Mouse (Mus musculus) CH12.LX (cell line): ENCODE measurements around the gene Nkd1.

Source experiments
- KAT2A ChIP-seq: IDR thresholded peaks from 2 replicates; pipeline ENCODE4 v1.6.1; 2012; ENCODE audit warnings: low read length, improper control_type of control experiment, inconsistent platforms; ENCODE audit not compliant: insufficient replicate concordance
- POLR2A ChIP-seq: IDR thresholded peaks from 2 replicates; pipeline ENCODE4 v1.6.1; 2011; ENCODE audit warnings: low read depth, mild to moderate bottlenecking, improper control_type of control experiment, low read length
- UBTF ChIP-seq: IDR thresholded peaks from 2 replicates; pipeline ENCODE4 v1.6.1; 2012; ENCODE audit warnings: low read depth, mild to moderate bottlenecking, inconsistent platforms, low read length, improper control_type of control experiment, moderate library complexity

- TF ChIP-seq UBTF = no peak
- TF ChIP-seq KAT2A = no peak
- TF ChIP-seq POLR2A = no peak
These were observed 98.4 kb downstream of the Nkd1 start for GRCm38 (mm10) chr8:88619513-88619912.
